Mouse (Mus musculus) kidney, postnatal 4 days (tissue): ENCODE results near the gene Pomt1.
A peak's percentile ranks its signal among the peaks of the same experiment; 100 is the strongest.

Source experiments
- DNase-seq, 2 experiments: peaks; one replicate each; pipeline ENCODE4 v3.0.0; 2021; ENCODE audit warnings: mixed read lengths in 2 of 2

Pomt1 gene

GRCm38 (mm10) chr2:32235886-32236759 is at the start of gene Pomt1:
Pomt1 (plus strand) TSS chr2:32236590.
- DNase-seq: peak; percentile 92 to 95

- no peak for DNase-seq
Observed at GRCm38 (mm10) chr2:32187019-32187551, 49.3 kb upstream of the Pomt1 start.

GRCm38 (mm10) chr2:32187649-32188048 is 48.7 kb upstream of the Pomt1 start:
- no peak for DNase-seq

DNA sequence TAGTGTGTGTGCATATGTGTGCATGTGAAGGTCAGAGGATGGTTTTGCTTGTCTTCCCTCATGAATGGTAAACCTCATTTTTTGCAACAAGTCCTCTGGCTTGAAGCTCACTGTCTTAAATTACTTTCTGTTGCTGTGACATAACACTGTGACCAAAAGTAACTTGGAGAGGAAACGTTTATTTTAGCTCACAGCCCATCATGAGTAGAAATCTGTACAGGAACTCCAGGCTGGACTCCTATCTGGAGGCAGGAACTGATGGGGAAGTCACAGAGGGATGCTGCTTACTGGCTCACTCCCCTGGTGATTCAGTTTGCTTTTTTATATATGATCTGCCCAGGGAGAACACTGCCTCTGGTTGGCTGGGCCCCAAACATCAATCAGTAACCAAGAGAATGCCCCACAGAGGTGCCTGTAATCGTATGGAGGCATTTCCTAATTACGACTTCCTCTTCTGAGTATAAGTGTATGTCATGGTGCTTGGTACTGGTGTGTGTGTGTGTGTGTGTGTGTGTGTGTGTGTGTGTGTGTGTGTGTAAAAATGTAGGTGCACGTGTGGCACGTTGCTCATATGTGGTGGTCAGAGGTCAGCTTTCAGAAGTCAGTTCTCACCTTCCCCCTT is 47.2 kb upstream of the Pomt1 start:
- DNase-seq: no peak

DNA sequence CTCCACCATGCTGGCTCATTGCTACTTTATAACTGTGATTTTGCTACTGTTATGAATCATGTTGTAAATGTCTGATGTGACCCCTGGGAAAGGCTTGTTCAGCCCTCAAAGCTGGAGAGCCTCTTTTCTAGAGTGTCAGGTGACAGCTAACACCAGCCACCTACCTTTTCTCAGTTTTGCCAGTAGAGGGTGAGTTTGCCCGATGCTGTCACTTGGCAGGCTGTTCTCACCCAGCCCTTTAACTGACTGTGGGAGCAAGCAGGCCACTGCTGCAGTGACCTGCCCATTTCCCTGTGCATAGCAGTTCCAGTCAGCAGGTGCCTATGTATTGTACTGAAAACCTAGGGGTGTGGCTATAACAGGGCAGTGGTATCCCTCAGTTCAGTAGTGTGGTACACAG is 45.8 kb upstream of the Pomt1 start:
- no peak for DNase-seq

- peak; percentile 77 to 81 for DNase-seq
Observed at GRCm38 (mm10) chr2:32191872-32192507, 44.4 kb upstream of the Pomt1 start.

- DNase-seq: no peak
Observed at GRCm38 (mm10) chr2:32198977-32199376, 37.4 kb upstream of the Pomt1 start.

DNA sequence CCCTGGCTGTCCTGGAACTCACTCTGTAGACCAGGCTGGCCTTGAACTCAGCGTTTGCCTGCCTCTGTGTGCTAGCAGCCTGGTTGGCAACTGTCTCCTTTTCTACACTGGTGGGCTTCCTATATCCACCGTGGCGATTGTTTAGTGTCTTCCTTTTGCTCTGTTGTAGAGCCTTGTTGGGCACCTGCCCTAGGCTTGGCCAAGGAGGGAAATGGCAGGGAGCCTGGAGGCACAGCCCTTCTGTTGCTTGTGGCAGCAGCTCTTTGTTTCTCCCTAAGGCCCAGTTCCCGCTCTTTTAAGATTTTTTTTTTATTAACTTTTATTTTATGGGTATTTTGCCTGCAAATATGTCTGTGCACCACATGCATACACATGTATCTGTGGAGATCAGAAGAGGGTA is 36.4 kb upstream of the Pomt1 start:
- no peak for DNase-seq

- no peak for DNase-seq
Observed at GRCm38 (mm10) chr2:32200712-32201111, 35.7 kb upstream of the Pomt1 start.

DNA sequence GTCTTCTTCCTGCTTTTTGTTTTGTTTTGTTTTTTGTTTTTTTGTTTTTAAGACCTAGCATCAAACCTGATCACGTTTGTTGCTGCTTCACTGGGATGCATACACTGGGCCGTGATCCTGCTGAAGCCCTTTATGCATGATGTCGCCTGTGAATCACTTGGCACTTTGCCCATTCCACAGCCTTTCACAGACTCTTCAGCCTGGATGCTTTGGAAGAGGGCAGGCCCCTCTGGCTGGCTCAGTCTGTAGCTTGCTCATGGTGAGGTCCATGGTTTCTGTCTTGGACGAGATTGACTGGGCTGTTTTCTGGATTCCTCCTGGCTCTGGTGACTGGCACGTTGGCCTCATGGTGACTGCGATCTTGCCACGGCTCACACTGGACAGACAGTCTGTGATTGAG is 34.9 kb upstream of the Pomt1 start:
- peak in 1 of 2 experiments; percentile 27 for DNase-seq

- DNase-seq: no peak
Observed at GRCm38 (mm10) chr2:32203853-32204252, 32.5 kb upstream of the Pomt1 start.

GRCm38 (mm10) chr2:32207682-32208081 is 28.7 kb upstream of the Pomt1 start:
- DNase-seq: peak in 1 of 2 experiments; percentile 21

DNA sequence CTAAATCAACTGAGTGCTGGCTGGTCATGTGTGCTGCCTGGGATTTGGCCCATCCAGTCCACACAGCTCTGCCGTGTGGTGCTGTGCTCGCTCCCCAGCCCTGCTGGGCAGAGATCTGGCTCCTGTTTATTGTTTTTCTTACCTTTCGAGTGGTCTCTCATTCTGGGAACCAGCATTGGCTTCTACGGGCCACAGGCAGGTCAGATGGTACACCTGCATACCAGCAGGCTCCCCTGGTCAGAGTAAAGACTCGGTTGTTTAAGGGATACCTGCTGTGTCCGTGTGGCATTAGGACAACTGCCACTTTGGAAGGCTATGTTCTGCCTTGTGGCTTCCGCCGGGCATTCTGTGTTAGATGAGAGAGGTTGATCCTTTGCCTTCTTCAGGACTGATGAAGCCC is 24.7 kb upstream of the Pomt1 start:
- DNase-seq: no peak

DNA sequence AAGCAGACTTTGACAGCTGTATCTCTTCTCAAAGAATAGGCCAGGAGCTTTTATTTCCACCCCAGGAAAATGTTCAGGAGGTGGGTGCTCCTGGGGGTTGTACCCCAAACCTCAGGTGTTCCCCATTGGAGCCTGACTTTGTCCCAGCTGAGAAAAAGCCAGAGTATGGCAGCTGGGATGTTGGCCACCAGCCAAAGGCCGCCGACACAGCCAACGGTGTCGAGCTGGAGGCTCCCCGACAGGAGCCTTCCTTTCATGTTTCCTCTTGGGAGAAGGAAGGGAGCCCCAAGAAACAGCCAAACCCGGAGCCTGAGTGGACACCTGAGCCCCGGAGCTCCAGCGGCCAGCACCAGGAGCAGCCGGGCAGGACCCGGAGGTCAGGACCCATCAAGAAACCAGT is 23.4 kb upstream of the Pomt1 start:
- DNase-seq: peak; percentile 35 to 43

DNA sequence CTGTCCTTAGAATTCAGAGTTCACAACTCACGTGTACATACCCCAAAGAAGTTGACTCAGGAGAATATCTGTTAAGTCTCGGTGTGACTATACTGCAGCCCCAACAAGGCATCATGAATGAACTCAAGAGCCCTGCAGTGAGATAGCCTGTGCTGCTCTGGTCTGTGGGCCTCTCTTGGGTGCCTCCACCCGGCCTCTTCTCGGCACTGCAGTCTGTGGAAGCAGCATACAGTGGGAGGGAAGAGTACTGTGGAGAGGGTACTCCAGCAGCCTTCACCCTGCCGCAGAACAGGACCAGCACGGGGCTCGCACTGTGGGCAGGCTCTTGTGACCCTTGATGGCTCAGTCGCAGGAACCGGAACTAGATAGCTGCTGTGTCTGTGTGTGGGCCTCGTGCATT is 20.8 kb upstream of the Pomt1 start:
- DNase-seq: no peak

GRCm38 (mm10) chr2:32216506-32216905 is 19.9 kb upstream of the Pomt1 start:
- DNase-seq: no peak

DNA sequence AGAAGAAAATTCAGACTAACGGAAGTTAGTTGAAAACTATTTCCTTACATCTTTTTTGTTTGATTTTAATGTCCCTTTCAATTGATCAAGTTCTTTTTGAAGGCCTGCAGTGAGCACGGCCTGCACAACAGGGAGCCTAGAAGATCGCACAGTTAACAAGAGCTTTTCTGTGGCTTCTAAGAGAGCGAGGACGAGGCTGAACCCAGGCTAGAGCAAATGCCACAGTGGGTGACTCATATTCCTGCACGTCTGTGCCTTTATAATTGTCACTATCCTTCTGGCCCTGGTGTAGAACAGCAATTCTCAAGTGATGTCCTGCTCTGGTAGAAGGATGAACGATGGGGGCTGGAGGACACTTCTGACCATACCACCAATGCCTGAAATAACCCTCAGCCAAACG is 18.7 kb upstream of the Pomt1 start:
- no peak for DNase-seq

GRCm38 (mm10) chr2:32218113-32218512 is 18.3 kb upstream of the Pomt1 start:
- no peak for DNase-seq

- DNase-seq: peak in 1 of 2 experiments; percentile 37
Observed at GRCm38 (mm10) chr2:32218541-32219334, 17.7 kb upstream of the Pomt1 start.

DNA sequence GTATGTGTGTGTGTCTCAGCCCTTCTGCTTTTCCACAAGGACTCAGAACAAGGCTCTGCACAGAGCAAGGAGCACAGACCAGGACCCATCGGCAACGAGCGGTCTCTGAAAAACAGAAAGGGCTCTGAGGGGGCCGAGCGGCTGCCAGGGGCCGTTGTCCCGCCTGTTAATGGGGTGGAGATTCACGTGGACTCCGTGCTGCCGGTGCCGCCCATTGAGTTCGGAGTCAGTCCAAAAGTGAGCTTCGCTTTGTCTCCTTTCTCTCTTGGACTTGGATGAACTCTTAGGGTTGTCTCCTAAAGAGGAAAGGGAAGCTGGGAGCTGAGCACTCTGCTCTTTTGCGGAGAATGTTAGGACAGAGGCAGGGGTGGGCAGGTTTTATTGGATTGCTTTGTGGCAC is 16.9 kb upstream of the Pomt1 start:
- no peak for DNase-seq

GRCm38 (mm10) chr2:32220021-32220420 is 16.4 kb upstream of the Pomt1 start:
- DNase-seq: no peak

DNA sequence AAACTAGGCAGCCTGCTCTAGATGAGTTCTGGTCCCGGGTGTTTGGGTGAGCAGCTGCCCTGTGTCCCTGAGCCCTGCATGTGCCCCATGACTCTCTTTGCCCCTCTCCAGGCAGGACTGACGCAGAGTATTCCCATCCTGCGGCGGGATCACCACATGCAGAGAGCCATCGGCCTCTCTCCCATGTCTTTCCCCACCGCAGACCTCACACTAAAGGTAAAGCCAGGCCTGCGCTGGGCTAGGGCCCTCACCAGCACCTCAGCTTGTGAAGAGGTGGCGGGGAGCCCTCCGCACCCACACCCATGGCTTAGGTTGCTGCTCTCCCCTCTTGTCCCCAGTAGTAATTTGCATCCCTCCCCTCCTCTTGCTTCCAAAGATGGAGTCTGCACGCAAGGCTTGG is 15.4 kb upstream of the Pomt1 start:
- no peak for DNase-seq

DNA sequence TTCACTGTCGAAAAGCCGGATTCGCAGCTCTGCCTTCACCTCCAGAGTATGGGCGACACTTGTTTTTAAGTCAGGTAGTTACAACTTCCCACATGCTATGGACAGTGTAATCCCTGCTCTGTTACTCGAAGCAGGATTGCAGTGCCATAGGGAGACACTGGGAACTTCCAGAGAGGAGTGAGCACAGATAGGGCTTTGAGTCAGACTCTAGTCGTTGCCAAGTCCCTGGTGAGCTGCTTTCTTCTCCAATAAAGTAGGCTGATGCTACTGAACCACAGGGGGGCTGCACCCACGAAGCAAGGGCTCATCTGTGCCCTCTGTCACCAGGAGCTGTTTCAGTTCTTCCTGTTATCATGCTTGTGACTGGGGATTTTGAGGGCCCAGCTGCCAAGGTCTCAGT is 14.8 kb upstream of the Pomt1 start:
- DNase-seq: no peak
